Comparison of ENCODE assay signal across 29 mouse cellular contexts in genomic region chr11:35182887-35183286, GRCm38 (mm10).
A peak's percentile ranks its signal among the peaks of the same experiment; 100 is the strongest.
DNase-seq lines count a peak whose midpoint lies in the region; ATAC-seq lines count a peak whose summit lies in the region.
"Had no signal": no experiment of that assay in that cellular context is flagged by ENCODE, and none has a peak within 500 bp of the region (broad histone marks: within the 10 kb centered on the region; RNA-seq: fewer than 3 reads in every experiment).

No protein-coding gene starts in this region.

- no peak overlapping the region for H3K4me2 ChIP-seq in midbrain, embryonic 13.5 days (replicated peaks)
- H3K4me2 ChIP-seq in midbrain, embryonic 16.5 days (ENCODE audit: low read length), result no peak overlapping the region
- H3K4me2 ChIP-seq in neural tube, embryonic 13.5 days, result no peak overlapping the region
- H3K4me2 ChIP-seq in intestine, embryonic 15.5 days (replicated peaks), result no peak overlapping the region
- H3K4me2 ChIP-seq: embryonic facial prominence, embryonic 13.5 days; embryonic facial prominence, embryonic 15.5 days; forebrain, embryonic 12.5 days had no signal

- no peak overlapping the region for H3K4me3 ChIP-seq in midbrain, embryonic 13.5 days (replicated peaks)
- H3K4me3 ChIP-seq in midbrain, embryonic 16.5 days (ENCODE audit: low read depth, low read length), result no peak overlapping the region
- H3K4me3 ChIP-seq in neural tube, embryonic 13.5 days, result no peak overlapping the region
- H3K4me3 ChIP-seq in intestine, embryonic 15.5 days (replicated peaks), result no peak overlapping the region
- H3K4me3 ChIP-seq: embryonic facial prominence, embryonic 13.5 days; embryonic facial prominence, embryonic 15.5 days; erythroblast, embryonic 14.5 days; forebrain, embryonic 10.5 days; forebrain, embryonic 12.5 days had no signal

- H3K4me1 ChIP-seq in midbrain, embryonic 13.5 days (replicated peaks), result 0 out of 2 replicates have a peak, but pooled peaks cover 2% of the 10 kb centered on the region
- no peaks in the 10 kb centered on the region for H3K4me1 ChIP-seq in midbrain, embryonic 16.5 days (ENCODE audit: control insufficient read depth, insufficient read depth, low read length)
- H3K4me1 ChIP-seq in neural tube, embryonic 13.5 days (replicated peaks), result peaks cover 21% of the 10 kb centered on the region
- 0 out of 2 replicates have a peak, but pooled peaks cover 3% of the 10 kb centered on the region for H3K4me1 ChIP-seq in intestine, embryonic 15.5 days (replicated peaks)

- peak; percentile 48; the same call in 1 of the 2 replicates for ATAC-seq in midbrain, embryonic 13.5 days
- no peak for ATAC-seq in midbrain, embryonic 16.5 days
- ATAC-seq in neural tube, embryonic 13.5 days (ENCODE audit: low read depth), result peak; percentile 63
- no peak for ATAC-seq in intestine, embryonic 15.5 days
- ATAC-seq: activated CD4-positive, CD25-positive, alpha-beta regulatory T cell, adult 4 months; CD4-positive, CD25-positive, alpha-beta regulatory T cell, adult 4 months; forebrain, embryonic 14.5 days; Patski had no signal

- intact Hi-C loops in heart, postnatal 36 days (cut with DNase I), result no loop called here

- H3K36me3 ChIP-seq in midbrain, embryonic 13.5 days, result no peaks in the 10 kb centered on the region
- no peaks in the 10 kb centered on the region for H3K36me3 ChIP-seq in midbrain, embryonic 16.5 days (ENCODE audit: control insufficient read depth, insufficient read depth, low read length)
- H3K36me3 ChIP-seq in neural tube, embryonic 13.5 days, result no peaks in the 10 kb centered on the region
- H3K36me3 ChIP-seq in intestine, embryonic 15.5 days, result no peaks in the 10 kb centered on the region
- H3K36me3 ChIP-seq: embryonic facial prominence, embryonic 15.5 days; forebrain, embryonic 10.5 days; forebrain, embryonic 12.5 days; G1E had no signal

- 60% methylated on average over 5 of the region's 5 CpGs for WGBS in midbrain, embryonic 13.5 days
- WGBS in midbrain, embryonic 16.5 days, result 30% methylated on average over 5 of the region's 5 CpGs
- WGBS in neural tube, embryonic 13.5 days, result 18% methylated on average over 5 of the region's 5 CpGs
- WGBS in intestine, embryonic 15.5 days, result 63% methylated on average over 5 of the region's 5 CpGs

- H3K9ac ChIP-seq in midbrain, embryonic 13.5 days (replicated peaks), result no peak overlapping the region
- H3K9ac ChIP-seq in midbrain, embryonic 16.5 days (ENCODE audit: low read depth, low read length), result no peak overlapping the region
- H3K9ac ChIP-seq in neural tube, embryonic 13.5 days, result no peak overlapping the region
- no peak overlapping the region for H3K9ac ChIP-seq in intestine, embryonic 15.5 days
- H3K9ac ChIP-seq: embryonic facial prominence, embryonic 13.5 days; embryonic facial prominence, embryonic 15.5 days; forebrain, embryonic 12.5 days had no signal

- H3K9me3 ChIP-seq in midbrain, embryonic 13.5 days, result no peaks in the 10 kb centered on the region
- no peaks in the 10 kb centered on the region for H3K9me3 ChIP-seq in midbrain, embryonic 16.5 days (replicated peaks; ENCODE audit: control insufficient read depth, low read length, poor library complexity, severe bottlenecking)
- H3K9me3 ChIP-seq in neural tube, embryonic 13.5 days, result no peaks in the 10 kb centered on the region
- H3K9me3 ChIP-seq in intestine, embryonic 15.5 days, result no peaks in the 10 kb centered on the region
- H3K9me3 ChIP-seq: embryonic facial prominence, embryonic 13.5 days; embryonic facial prominence, embryonic 15.5 days; forebrain, embryonic 10.5 days; forebrain, embryonic 12.5 days had no signal

- no peak overlapping the region for H3K27ac ChIP-seq in midbrain, embryonic 13.5 days
- H3K27ac ChIP-seq in midbrain, embryonic 16.5 days (ENCODE audit: low read length), result no peak overlapping the region
- peak overlapping the region; percentile 57 for H3K27ac ChIP-seq in neural tube, embryonic 13.5 days (replicated peaks)
- no peak overlapping the region for H3K27ac ChIP-seq in intestine, embryonic 15.5 days
- H3K27ac ChIP-seq: embryonic facial prominence, embryonic 13.5 days; embryonic facial prominence, embryonic 15.5 days; forebrain, embryonic 10.5 days; forebrain, embryonic 12.5 days had no signal

- peak; percentile 14 for DNase-seq in heart, adult 11 months
- no peak for DNase-seq in heart, postnatal 36 days
- DNase-seq in neural tube, embryonic 10.5 days (ENCODE audit: extremely low spot score, low spot score), result no peak
- DNase-seq: adrenal gland, adult 8-10 months; adrenal gland, postnatal 14 days; adrenal gland, postnatal 36 days; B cell, adult 2 months; cerebellum, adult 11 months; cerebellum, adult 18-20 months; cerebellum, adult 8-10 months; cerebellum, adult 9-11 months; cerebellum, postnatal 14 days; cerebellum, postnatal 36 days; embryo, embryonic 11 days had no signal

- no peaks in the 10 kb centered on the region; the same call in 1 of the 2 replicates for H3K27me3 ChIP-seq in midbrain, embryonic 13.5 days
- H3K27me3 ChIP-seq in midbrain, embryonic 16.5 days (ENCODE audit: control insufficient read depth, insufficient read depth, low read depth, low read length), result no peaks in the 10 kb centered on the region
- no peaks in the 10 kb centered on the region for H3K27me3 ChIP-seq in neural tube, embryonic 13.5 days
- H3K27me3 ChIP-seq in intestine, embryonic 15.5 days (replicated peaks), result no peaks in the 10 kb centered on the region
- H3K27me3 ChIP-seq: CH12.LX; embryonic facial prominence, embryonic 13.5 days; embryonic facial prominence, embryonic 15.5 days; forebrain, embryonic 12.5 days had no signal

Comparison
In these comparisons a context has a peak if more than half of its experiments do, and no peak if none do; other contexts are left out.
1. ATAC-seq: peak in midbrain, embryonic 13.5 days (single experiment) and neural tube, embryonic 13.5 days (single experiment); none in midbrain, embryonic 16.5 days (single experiment) and intestine, embryonic 15.5 days (single experiment).